Mouse (Mus musculus): ENCODE measurements around the gene Myh2.

The Myh2 gene

DNA sequence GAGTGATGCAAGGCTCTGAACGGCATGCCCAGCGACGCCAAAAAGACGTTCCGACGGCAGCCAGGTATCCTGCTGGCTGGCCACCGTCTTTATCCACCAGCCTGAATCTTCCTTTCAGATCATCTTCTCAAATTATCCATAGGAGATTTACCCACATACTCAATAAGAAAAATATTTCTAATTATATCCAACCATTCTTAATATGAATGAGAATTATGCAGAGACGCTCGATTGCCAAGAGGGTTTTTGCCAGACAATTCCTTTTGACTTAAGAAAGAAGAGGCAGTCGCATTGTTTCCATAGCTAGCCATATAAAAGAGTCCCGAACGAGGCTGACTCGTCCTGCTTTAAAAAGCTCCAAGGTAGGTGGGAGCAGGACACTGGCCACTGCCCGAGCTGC is at the start of gene Myh2:
TSS of gene Myh2 (plus strand) at position 301 of the 400 bp plus-strand sequence.
- no peak for DNase-seq

GRCm38 (mm10) chr11:67124943-67125342 is 45.9 kb upstream of the Myh2 start:
- DNase-seq: no peak

DNA sequence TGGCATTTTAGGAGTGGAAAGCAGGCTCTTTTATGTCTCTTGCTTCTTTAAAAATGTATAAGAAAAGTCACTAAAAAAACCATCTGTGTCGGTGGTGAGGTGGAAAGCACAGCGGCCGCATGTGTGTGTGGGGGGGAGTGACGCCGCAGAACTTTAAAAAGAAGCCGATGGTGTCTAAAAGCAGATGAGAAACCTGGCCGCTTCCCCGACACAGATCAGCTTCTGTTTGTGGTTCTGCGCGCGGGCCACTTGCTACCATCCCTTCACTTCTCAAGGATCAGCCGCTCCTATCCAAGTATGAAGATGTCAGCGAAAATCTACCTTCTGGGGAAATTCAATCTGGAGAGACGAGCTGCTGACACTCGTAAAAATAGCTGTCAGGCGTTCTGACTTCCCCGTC is 45.5 kb upstream of the Myh2 start:
- no peak for DNase-seq

DNA sequence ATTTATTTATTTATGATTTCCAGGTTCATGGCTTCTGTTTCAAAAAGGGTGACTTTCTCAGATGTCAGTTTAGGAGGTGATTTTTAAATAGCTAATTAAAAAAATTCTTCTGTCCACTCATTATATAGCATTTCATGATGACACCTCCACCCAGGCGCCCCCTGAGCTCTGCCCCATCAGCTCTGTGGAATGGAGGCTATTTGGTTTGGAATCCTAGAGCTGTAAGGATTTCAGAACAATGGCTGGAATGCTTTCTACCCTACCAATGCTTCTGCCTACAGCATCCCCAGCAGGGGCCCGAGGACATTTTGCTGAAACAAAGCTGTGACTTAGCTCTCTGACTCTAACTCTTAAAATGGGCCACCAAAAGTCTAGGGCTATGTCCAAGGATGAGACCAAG is 37.3 kb upstream of the Myh2 start:
- no peak for DNase-seq

DNA sequence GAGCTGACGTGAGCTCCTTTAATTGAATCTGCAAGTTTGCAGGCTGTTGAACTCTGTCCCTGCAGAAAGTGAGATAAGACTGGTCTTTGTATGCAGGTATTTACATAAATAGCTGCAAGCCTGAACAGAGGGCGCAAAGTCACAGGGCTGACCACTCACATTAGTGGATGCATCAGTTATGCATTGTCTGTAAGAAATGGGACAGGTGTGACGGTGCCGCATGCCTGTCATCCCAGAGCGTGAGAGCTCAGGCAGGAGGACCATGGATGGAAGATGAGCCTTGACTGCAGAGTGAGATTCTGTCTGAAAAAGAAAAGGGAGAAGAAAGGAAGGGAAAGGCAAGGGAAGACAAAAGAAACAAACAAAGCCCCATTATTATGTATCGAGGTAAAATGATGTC is 36.2 kb upstream of the Myh2 start:
- no peak for DNase-seq

- no peak for DNase-seq
These were observed 35.3 kb upstream of the Myh2 start for GRCm38 (mm10) chr11:67135532-67135931.

DNA sequence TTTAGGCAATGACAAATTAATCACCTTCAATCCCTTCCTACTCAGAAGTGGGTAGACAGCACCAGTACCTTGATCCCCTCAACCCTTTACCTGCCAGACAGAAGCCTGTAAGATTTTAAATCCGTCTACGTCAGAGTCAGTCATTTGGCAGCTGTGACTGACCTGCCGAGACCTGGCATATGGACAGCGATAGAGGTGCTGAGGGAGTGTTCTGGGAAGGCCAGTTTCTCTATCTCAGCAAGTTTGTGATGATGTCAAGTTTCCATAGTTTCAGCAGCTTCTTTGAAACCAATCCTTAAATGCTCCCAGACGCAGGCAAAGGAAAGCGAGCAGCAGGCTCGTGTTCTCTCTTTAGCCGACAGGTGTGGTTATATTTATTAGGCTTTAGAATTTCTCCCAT is 31.3 kb upstream of the Myh2 start:
- no peak for DNase-seq

- no peak for DNase-seq
These were observed 30.7 kb upstream of the Myh2 start for GRCm38 (mm10) chr11:67140175-67140574.

DNA sequence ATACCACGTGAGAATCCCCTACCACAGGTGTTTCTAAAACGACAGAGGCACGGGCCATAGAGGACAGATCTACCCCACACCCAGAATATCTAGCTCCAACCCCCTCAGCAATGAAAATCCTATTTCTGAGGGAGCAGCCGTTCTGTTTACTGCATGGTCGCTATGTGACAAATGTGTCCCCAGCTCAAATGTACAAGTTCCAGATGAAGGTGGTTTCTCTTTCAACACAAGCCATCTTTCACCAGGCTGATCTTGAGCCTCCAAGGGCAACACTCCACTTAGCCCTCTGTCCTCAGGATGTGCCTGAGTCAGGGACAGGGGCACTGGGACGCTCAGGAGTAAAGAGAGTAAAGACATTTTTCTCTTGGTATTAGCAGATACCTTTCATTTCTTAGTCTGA is 29.8 kb upstream of the Myh2 start:
- DNase-seq: no peak

DNA sequence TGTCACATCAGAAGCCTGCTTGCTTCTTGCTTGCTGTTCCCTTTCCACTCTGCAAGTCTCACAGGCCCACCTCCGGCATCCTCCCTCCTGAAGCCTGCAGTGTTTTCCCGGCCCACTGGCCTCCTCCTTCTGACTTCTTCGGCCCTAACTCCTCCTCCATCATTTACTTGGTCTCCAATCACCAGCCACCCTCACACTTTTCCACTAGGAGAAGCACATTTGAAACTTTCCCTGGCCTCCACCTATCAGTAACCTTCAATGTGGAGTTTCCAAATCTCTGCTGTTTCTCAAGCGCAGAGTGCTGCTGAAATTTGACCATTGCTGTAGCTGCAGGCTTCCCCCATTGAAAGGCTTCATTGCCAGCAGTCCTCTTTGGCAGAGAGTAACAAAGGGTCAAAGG is 28.8 kb upstream of the Myh2 start:
- DNase-seq: no peak

DNA sequence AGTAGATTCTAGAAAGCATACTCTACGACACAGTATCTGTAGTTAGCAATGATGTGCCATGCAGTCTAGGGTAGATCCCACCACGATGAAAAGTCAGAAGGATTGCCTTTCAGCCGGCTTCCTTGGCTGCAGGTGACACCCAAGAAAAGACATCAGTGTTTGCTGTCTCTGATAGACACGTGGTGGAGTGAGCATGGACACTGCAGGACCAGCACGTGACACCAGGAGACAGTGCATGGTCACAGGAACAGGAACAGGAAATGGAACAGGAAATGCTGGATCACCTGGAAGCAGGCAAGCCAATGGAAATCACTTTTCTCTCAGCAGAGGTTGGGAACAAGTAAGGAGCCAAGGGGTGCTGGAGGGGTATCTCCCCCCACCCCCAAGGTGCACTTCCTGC is 27.8 kb upstream of the Myh2 start:
- no peak for DNase-seq

DNA sequence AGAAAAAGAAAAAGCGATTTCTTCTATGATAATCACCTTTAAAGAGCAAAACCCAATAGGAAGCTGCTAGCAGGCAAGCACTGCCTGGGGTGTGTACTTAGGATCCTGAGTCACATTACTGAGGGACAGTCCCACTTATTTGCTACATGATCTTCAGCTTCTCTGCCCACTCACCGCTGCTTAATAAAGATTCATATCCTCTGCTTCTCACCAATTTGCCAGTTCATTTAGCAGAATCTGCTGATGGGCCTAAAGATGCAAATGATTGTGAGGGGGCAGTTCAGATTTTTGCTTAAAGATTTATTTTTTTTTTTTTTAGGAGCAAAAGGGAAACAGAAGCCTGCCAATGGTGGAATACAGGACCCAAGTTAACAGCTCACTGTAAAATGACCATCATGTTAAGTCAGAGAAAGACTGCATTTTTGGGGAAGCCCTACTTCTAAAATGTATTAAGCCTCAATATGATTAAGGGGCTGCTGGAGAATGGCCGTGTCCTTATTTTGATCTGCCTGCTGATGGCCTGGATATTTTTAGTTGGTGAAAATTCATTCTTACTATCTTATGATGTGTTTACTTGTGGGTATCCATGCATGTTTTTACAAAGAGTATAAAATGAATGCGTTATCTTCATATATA is 26.8 kb upstream of the Myh2 start:
- no peak for DNase-seq

- no peak for DNase-seq
These were observed 26.1 kb upstream of the Myh2 start for GRCm38 (mm10) chr11:67144559-67145265.

GRCm38 (mm10) chr11:67145482-67146408 is 25.1 kb upstream of the Myh2 start:
- DNase-seq: no peak

DNA sequence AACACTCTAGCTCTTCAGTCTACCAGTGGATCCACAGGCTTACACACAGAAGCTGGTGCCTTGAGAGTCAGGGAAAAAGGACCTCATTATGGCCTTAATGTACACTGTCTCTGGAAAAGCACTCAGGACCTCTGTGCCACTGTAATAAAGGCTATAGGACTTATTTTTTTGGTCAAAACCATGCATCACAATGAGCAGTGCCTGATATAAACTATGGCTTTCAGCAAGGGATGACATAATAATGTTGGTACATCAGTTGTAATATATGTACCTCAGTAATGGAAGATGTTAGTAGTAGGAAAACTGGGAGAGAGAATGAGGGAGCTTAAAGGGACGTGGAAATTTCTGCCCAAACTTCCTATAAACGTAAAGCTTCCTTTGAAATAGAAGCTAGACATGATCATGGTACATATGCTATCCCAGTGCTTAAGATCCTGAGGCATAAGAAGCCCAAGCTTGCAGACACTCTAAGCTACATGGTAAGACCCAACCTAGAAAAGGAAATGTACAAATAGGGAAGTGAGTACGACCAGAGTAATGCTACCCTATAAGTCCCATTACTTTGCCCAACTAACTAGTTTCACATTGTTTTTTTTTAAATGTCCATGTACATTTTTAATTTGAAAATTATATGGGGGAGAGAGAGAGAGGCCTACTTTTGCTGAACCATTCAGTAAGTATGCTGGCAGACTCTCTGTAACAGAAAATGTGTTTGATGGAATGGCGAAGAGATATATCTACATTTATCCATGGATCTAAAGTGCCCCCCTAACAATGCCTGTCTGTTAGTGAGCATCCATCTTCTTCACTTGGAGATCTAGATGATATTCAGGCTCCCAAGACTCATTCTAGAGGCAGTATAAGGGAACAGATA is 24.2 kb upstream of the Myh2 start:
- no peak for DNase-seq

DNA sequence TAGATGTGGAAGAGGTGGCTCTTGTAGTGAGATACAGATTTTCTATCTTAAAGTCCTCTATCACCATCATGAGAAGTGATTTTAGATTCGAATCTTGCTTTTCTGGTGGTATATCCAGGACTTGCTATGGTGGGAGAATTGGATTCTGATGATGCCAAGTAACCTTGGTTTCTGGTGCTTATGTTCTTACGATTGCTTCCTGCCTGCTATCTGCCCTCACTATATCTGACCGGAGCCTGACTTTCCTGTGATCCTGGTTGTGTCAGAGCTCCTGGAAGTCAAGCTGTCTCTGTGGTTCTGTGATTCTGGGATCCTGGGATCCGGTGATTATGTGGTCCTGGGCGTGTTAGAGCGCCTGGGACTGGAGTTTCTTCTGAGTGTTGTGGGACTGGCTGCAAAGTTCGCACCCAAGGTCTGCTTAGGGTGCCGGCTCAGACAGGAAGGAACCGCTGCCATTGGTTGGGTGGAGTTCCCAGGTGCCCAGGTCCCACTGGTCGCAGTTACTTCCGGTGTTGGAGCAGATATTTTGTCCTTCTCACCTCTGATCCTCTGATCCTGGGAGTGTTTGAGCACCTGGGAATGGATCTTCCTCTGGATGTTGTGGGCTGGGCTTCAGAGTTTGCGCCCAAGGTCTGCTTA is 23.4 kb upstream of the Myh2 start:
- no peak for DNase-seq

- DNase-seq: no peak
These were observed 22.4 kb upstream of the Myh2 start for GRCm38 (mm10) chr11:67148286-67149012.

DNA sequence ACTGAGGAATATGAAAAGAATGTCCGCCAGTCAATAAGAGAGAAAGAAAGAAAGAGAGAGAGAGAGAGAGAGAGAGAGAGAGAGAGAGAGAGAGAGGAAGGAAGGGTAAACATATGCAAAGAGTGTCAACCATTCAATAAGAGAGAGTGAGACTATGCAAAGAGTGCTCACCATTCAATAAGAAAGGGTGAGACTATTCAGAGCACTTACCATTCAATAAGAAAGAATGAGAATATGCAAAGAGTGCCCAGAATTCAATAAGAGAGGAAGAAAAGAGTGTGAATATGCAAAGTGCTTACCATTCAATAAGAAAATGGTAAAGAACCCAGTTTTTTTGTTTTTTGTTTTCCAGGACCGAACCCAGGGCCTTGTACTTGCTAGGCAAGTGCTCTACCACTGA is 20.6 kb upstream of the Myh2 start:
- no peak for DNase-seq

GRCm38 (mm10) chr11:67151159-67151558 is 19.7 kb upstream of the Myh2 start:
- no peak for DNase-seq

GRCm38 (mm10) chr11:67151651-67152630 is 18.9 kb upstream of the Myh2 start:
- no peak for DNase-seq

Measured in kidney, postnatal 14 days (tissue).